18 mouse cellular contexts compared by ENCODE assay signal in the genomic region with DNA sequence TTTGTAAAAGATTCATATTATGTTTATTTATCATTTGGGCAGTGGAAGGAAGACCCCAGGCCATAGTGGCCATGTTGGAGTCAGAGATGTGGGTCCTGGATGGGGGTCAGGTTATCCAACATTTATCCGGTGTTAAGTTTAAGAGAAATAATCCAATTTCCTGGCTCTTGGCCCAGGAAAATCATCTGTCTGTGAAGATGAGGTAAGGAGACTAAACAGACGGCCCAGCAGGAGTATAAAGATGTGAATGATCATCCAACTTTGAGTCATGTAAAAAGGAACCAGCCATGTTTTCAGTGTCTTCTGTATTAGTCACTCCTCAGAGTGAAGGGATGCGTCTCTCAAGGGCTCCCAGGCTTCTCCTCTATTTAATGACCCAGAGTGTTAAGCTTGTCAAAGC.
"Had no signal": no experiment of that assay in that cellular context is flagged by ENCODE, and none has a peak within 500 bp of the region (broad histone marks: within the 10 kb centered on the region; RNA-seq: fewer than 3 reads in every experiment).

No protein-coding gene starts in this region.

- ATAC-seq: midbrain, embryonic 15.5 days had no signal

- H3K9me3 ChIP-seq: midbrain, embryonic 10.5 days; midbrain, embryonic 12.5 days; midbrain, embryonic 15.5 days; neural tube, embryonic 13.5 days; neural tube, embryonic 15.5 days had no signal

- DNase-seq: lung, adult 18-20 months; lung, embryonic 14.5 days; lung, postnatal 10 days; lung, postnatal 4 days; retina, postnatal 1 day; right cerebral cortex, adult 18-20 months; right cerebral cortex, postnatal 25 days; right cerebral cortex, postnatal 4 days; spleen, adult 18-20 months; thymus, adult 18-20 months; thymus, postnatal 14 days; thymus, postnatal 36 days had no signal

- H3K4me1 ChIP-seq: midbrain, embryonic 10.5 days; neural tube, embryonic 13.5 days; neural tube, embryonic 15.5 days had no signal

- H3K4me3 ChIP-seq: midbrain, embryonic 10.5 days; midbrain, embryonic 12.5 days; midbrain, embryonic 15.5 days; myocyte; neural tube, embryonic 13.5 days; neural tube, embryonic 15.5 days had no signal

- H3K9ac ChIP-seq: lung, embryonic 14.5 days; midbrain, embryonic 12.5 days; midbrain, embryonic 15.5 days; neural tube, embryonic 13.5 days; neural tube, embryonic 15.5 days had no signal

- H3K27me3 ChIP-seq: midbrain, embryonic 12.5 days; midbrain, embryonic 15.5 days; neural tube, embryonic 13.5 days; neural tube, embryonic 15.5 days had no signal

- H3K27ac ChIP-seq: midbrain, embryonic 10.5 days; midbrain, embryonic 12.5 days; midbrain, embryonic 15.5 days; neural tube, embryonic 13.5 days; neural tube, embryonic 15.5 days had no signal

- H3K4me2 ChIP-seq: lung, embryonic 14.5 days; midbrain, embryonic 12.5 days; midbrain, embryonic 15.5 days; neural tube, embryonic 13.5 days; neural tube, embryonic 15.5 days had no signal

- H3K36me3 ChIP-seq: midbrain, embryonic 10.5 days; midbrain, embryonic 12.5 days; midbrain, embryonic 15.5 days; neural tube, embryonic 13.5 days; neural tube, embryonic 15.5 days had no signal
